Mouse (Mus musculus): ENCODE data around the gene Cldn34b1.
"Not testable (repeated sequence)": the region's sequence is repeated elsewhere in the genome, so short reads cannot be mapped to it uniquely, and the experiment has no call there.

Cldn34b1 gene

DNA sequence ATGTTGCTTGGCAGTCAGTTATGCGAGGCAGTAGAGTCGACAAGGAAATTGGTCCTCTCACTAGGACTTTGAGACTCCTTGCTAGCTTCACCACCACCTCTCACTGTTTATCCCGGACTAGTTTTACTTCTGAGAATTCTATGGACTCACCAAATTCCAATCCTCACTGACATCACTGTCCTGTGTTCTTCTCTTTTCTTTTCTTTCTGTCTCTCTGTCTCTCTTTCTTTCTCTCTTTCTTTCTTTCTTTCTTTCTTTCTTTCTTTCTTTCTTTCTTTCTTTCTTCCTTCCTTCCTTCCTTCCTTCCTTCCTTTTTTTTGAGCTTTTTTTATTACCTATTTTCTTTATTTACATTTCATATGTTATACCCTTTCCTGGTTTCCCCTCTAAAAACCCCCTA lies at the start of gene Cldn34b1:
Gene Cldn34b1, minus strand, starts transcription at position 101 of the 400 bp plus-strand sequence.
- DNase-seq (ENCODE audit: low spot score in 2 of 2): not testable (repeated sequence)

DNA sequence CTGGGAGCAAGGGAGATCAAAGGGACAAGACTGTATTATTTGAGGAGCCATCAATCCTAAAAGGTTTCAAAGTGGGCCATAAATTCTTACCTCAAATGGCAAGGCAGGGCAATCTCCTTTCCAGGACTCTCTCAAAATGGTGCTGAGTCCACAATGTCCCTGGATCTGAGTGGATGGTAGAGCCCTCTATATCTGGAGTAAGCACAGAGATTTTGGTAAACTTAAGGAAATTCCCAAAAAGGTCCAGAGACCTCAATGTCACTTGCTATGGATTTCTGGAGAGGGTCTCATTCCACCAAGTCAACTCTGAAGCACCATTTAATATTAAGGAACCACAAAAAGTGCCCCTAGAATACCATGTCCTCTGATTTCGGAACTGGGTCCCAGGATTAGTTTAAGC lies 45.8 kb upstream of the Cldn34b1 start, which contains the start of gene Magea6:
Gene Magea6, minus strand, starts transcription at position 101 of the 400 bp plus-strand sequence.
- not testable (repeated sequence) for DNase-seq (ENCODE audit: low spot score in 2 of 2)

Data from frontal cortex, postnatal 10 days (tissue).